Mouse (Mus musculus) heart, adult 2 months (tissue): ENCODE data around the gene Smim10l1.

ENCODE experiments used
- CTCF ChIP-seq: fragments of 200-600 bp; IDR thresholded peaks from 2 replicates; pipeline ENCODE4 v1.8.1; 2022; ENCODE audit warnings: antibody characterized with exemption, mild to moderate bottlenecking, moderate library complexity
- EP300 ChIP-seq: fragments of 200-500 bp; IDR thresholded peaks from 2 replicates; pipeline ENCODE4 v1.6.1; 2011; ENCODE audit warnings: low read depth, low read length, control low read depth; ENCODE audit not compliant: insufficient read depth
- POLR2A ChIP-seq: fragments of 200-500 bp; IDR thresholded peaks from 2 replicates; pipeline ENCODE4 v1.6.1; 2011; ENCODE audit warnings: mild to moderate bottlenecking, low read depth, low read length, control low read depth; ENCODE audit not compliant: insufficient read depth

DNA sequence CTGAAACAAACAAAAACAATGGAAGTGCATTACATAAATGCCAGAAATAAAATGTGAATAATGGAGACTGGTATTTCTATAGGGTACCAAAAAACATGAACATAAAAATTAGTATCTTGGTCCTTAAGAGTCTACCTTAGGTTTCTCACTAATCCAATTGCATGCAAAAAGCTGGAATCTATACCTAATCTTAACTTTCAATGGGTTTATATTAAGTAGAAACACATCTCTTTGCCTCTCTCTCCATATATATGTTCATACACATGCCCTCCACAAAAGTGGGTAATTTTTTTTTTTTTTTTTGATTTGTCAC lies at the start of gene Smim10l1:
- TF ChIP-seq CTCF (no peak), POLR2A (no peak), EP300 (no peak)
